Mouse (Mus musculus) CH12.LX (cell line): Measurements from ENCODE around the gene Abcf2. TPM values are rescaled to one million over a fixed set of nuclear protein-coding genes. Genes with fewer than 3 reads are reported as not detected.

ENCODE experiments used
- DNase-seq: peaks from one replicate; pipeline ENCODE4 v3.0.0-alpha.2; 2013; ENCODE audit errors: extremely low read depth
- H3K27ac ChIP-seq: 2 replicates; pipeline ENCODE4 v1.5.1; 2012; ENCODE audit warnings: low read depth, mild to moderate bottlenecking, control low read depth, moderate library complexity; ENCODE audit not compliant: insufficient read depth
- H3K27me3 ChIP-seq: replicated peaks from 2 replicates; pipeline ENCODE3; 2012; ENCODE audit warnings: inconsistent platforms
- H3K36me3 ChIP-seq, 2 experiments: replicated peaks in 1 of 2; 2 replicates each; pipeline versions ENCODE3 to v1.6.1; 2012; ENCODE audit warnings: inconsistent platforms in 1 of 2, low read length in 1 of 2, mild to moderate bottlenecking in 1 of 2, mixed read lengths in 1 of 2, moderate library complexity in 1 of 2; ENCODE audit not compliant: control insufficient read depth in 1 of 2, insufficient read depth in 1 of 2
- H3K4me1 ChIP-seq, 2 experiments: 2 replicates each; pipeline ENCODE4 v1.6.1; 2012; ENCODE audit warnings: inconsistent platforms in 1 of 2, moderate library complexity in 1 of 2; ENCODE audit not compliant: insufficient read depth in 2 of 2, control insufficient read depth in 1 of 2
- H3K4me2 ChIP-seq: 2 replicates; pipeline ENCODE4 v1.6.1; 2012; ENCODE audit warnings: low read depth, mild to moderate bottlenecking, control low read depth; ENCODE audit not compliant: poor library complexity, insufficient read depth, severe bottlenecking
- H3K4me3 ChIP-seq, 3 experiments: fragments of 150-350 bp in 1 of 3; sonication (generic) in 1 of 3; replicated peaks in 1 of 3; 2 replicates each; pipeline versions ENCODE3 to v1.5.1; 2011 to 2012; ENCODE audit warnings: low read depth in 2 of 3, low read length in 2 of 3, mild to moderate bottlenecking in 2 of 3, moderate library complexity in 2 of 3, control low read depth in 1 of 3, improper control_type of control experiment in 1 of 3, inconsistent platforms in 1 of 3, mixed read lengths in 1 of 3; ENCODE audit not compliant: poor library complexity in 1 of 3
- H3K79me2 ChIP-seq: replicated peaks from 2 replicates; pipeline ENCODE4 v1.6.1; 2012; ENCODE audit warnings: mild to moderate bottlenecking, moderate library complexity; ENCODE audit not compliant: control insufficient read depth, poor library complexity, insufficient read depth, severe bottlenecking; ENCODE audit errors: extremely low read depth
- H3K9ac ChIP-seq: 2 replicates; pipeline ENCODE4 v1.6.1; 2012; ENCODE audit warnings: low read depth, mild to moderate bottlenecking, control low read depth, moderate library complexity; ENCODE audit not compliant: insufficient read depth
- H3K9me3 ChIP-seq: replicated peaks from 2 replicates; pipeline ENCODE3; 2012; ENCODE audit warnings: low read length, inconsistent platforms, mixed read lengths
- BHLHE40 ChIP-seq: IDR thresholded peaks from 2 replicates; pipeline ENCODE4 v1.6.1; 2011; ENCODE audit warnings: mild to moderate bottlenecking, low read depth, low read length, improper control_type of control experiment
- CHD1 ChIP-seq: IDR thresholded peaks from 2 replicates; pipeline ENCODE4 v1.6.1; 2012; ENCODE audit warnings: low read depth, low read length, improper control_type of control experiment, inconsistent platforms
- CHD2 ChIP-seq: IDR thresholded peaks from 2 replicates; pipeline ENCODE4 v1.6.1; 2011; ENCODE audit warnings: low read length, improper control_type of control experiment
- CTCF ChIP-seq, 2 experiments: IDR thresholded peaks in 1 of 2; conservative IDR thresholded peaks in 1 of 2; 2 replicates each; pipeline ENCODE4 v1.5.1; 2011 to 2012; ENCODE audit warnings: low read depth in 2 of 2, low read length in 2 of 2, improper control_type of control experiment in 1 of 2, inconsistent platforms in 1 of 2, mild to moderate bottlenecking in 1 of 2, moderate library complexity in 1 of 2
- E2F4 ChIP-seq: IDR thresholded peaks from 2 replicates; pipeline ENCODE4 v1.6.1; 2011; ENCODE audit warnings: low read depth, low read length, improper control_type of control experiment; ENCODE audit not compliant: insufficient replicate concordance
- ELF1 ChIP-seq: IDR thresholded peaks from 2 replicates; pipeline ENCODE4 v1.6.1; 2014; ENCODE audit warnings: low read depth, mild to moderate bottlenecking, inconsistent platforms, low read length, improper control_type of control experiment
- EP300 ChIP-seq: IDR thresholded peaks from 2 replicates; pipeline ENCODE4 v1.6.1; 2011; ENCODE audit warnings: low read length, improper control_type of control experiment
- ETS1 ChIP-seq: conservative IDR thresholded peaks from 2 replicates; pipeline ENCODE4 v1.6.1; 2012; ENCODE audit warnings: low read depth, mild to moderate bottlenecking, inconsistent platforms, low read length, improper control_type of control experiment, moderate library complexity
- HCFC1 ChIP-seq: IDR thresholded peaks from 2 replicates; pipeline ENCODE4 v1.6.1; 2012; ENCODE audit warnings: low read depth, mild to moderate bottlenecking, inconsistent platforms, low read length, improper control_type of control experiment
- JUN ChIP-seq: IDR thresholded peaks from 2 replicates; pipeline ENCODE4 v1.6.1; 2011; ENCODE audit warnings: low read depth, mild to moderate bottlenecking, low read length, improper control_type of control experiment, moderate library complexity; ENCODE audit not compliant: insufficient read depth
- JUND ChIP-seq: conservative IDR thresholded peaks from 2 replicates; pipeline ENCODE4 v1.6.1; 2011; ENCODE audit warnings: low read depth, low read length, improper control_type of control experiment
- MAFK ChIP-seq: IDR thresholded peaks from 2 replicates; pipeline ENCODE4 v1.6.1; 2011; ENCODE audit warnings: low read length, improper control_type of control experiment; ENCODE audit not compliant: insufficient replicate concordance
- MAX ChIP-seq: IDR thresholded peaks from 2 replicates; pipeline ENCODE4 v1.6.1; 2011; ENCODE audit warnings: low read length, improper control_type of control experiment
- MAZ ChIP-seq: IDR thresholded peaks from 2 replicates; pipeline ENCODE4 v1.6.1; 2012; ENCODE audit warnings: low read depth, mild to moderate bottlenecking, inconsistent platforms, low read length, improper control_type of control experiment, moderate library complexity
- MEF2A ChIP-seq: IDR thresholded peaks from 2 replicates; pipeline ENCODE4 v1.6.1; 2014; ENCODE audit warnings: low read depth, mild to moderate bottlenecking, inconsistent platforms, low read length, improper control_type of control experiment, borderline replicate concordance
- MXI1 ChIP-seq: IDR thresholded peaks from 2 replicates; pipeline ENCODE4 v1.6.1; 2011; ENCODE audit warnings: mild to moderate bottlenecking, low read depth, low read length, improper control_type of control experiment
- POLR2A ChIP-seq: IDR thresholded peaks from 2 replicates; pipeline ENCODE4 v1.6.1; 2011; ENCODE audit warnings: low read depth, mild to moderate bottlenecking, improper control_type of control experiment, low read length
- POLR2AphosphoS2 ChIP-seq: IDR thresholded peaks from 2 replicates; pipeline ENCODE4 v1.6.1; 2011; ENCODE audit warnings: low read depth, low read length, improper control_type of control experiment
- RAD21 ChIP-seq: IDR thresholded peaks from 2 replicates; pipeline ENCODE4 v1.6.1; 2011; ENCODE audit warnings: low read depth, mild to moderate bottlenecking, low read length, improper control_type of control experiment, moderate library complexity
- RCOR1 ChIP-seq: conservative IDR thresholded peaks from 2 replicates; pipeline ENCODE4 v1.6.1; 2012; ENCODE audit warnings: low read depth, mild to moderate bottlenecking, inconsistent platforms, low read length, improper control_type of control experiment
- SIN3A ChIP-seq: IDR thresholded peaks from 2 replicates; pipeline ENCODE4 v1.6.1; 2012; ENCODE audit warnings: low read length, improper control_type of control experiment, inconsistent platforms
- SMC3 ChIP-seq: IDR thresholded peaks from 2 replicates; pipeline ENCODE4 v1.6.1; 2011; ENCODE audit warnings: low read depth, low read length, improper control_type of control experiment
- USF1 ChIP-seq: IDR thresholded peaks from 2 replicates; pipeline ENCODE4 v1.6.1; 2014; ENCODE audit warnings: low read depth, mild to moderate bottlenecking, inconsistent platforms, low read length, improper control_type of control experiment
- ZC3H11A ChIP-seq: IDR thresholded peaks from 2 replicates; pipeline ENCODE4 v1.6.1; 2012; ENCODE audit warnings: low read depth, mild to moderate bottlenecking, inconsistent platforms, low read length, improper control_type of control experiment
- ZKSCAN1 ChIP-seq: IDR thresholded peaks from 2 replicates; pipeline ENCODE4 v1.6.1; 2012; ENCODE audit warnings: low read depth, inconsistent platforms, low read length, improper control_type of control experiment, borderline replicate concordance
- ZMIZ1 ChIP-seq: IDR thresholded peaks from 2 replicates; pipeline ENCODE4 v1.6.1; 2012; ENCODE audit warnings: low read depth, mild to moderate bottlenecking, inconsistent platforms, low read length, improper control_type of control experiment
- ZNF384 ChIP-seq: IDR thresholded peaks from 2 replicates; pipeline ENCODE4 v1.6.1; 2012; ENCODE audit warnings: low read depth, low read length, improper control_type of control experiment, inconsistent platforms
- dilution Hi-C: fragments of 300-500 bp; cut with MboI; formaldehyde crosslinking; loops from 2 replicates; pipeline ENCODE4 v1.14.3; 2020; ENCODE audit warnings: low sequenced_read_pairs; ENCODE audit not compliant: extremely low pct_unique_long_range_greater_than_20kb, extremely low pct_ligation_motif_present
- in situ Hi-C: fragments of 300-500 bp; cut with MboI; formaldehyde crosslinking; loops from 3 replicates; pipeline ENCODE4 v1.14.3; 2019; ENCODE audit warnings: low sequenced_read_pairs, low pct_ligation_motif_present, low pct_unique_long_range_greater_than_20kb, mixed read lengths
- polyA plus RNA-seq: library from polyadenylated mRNA; unstranded; fragments of >175 nt; gene quantifications from 2 replicates; pipeline ENCODE4 v1.2.1, GENCODE M21; 2012; ENCODE audit warnings: low read depth; ENCODE audit not compliant: insufficient read length
- total RNA-seq, 2 experiments: library from RNA; depleted of rRNA; stranded (reverse); fragments of 300-350 nt in 1 of 2; fragments of >200 nt in 1 of 2; gene quantifications; 2 replicates each; pipeline ENCODE4 v1.2.3; 2012 to 2014

The Abcf2 gene
- total and polyA plus RNA-seq, 3 experiments, result 118 to 162 (median 162) TPM

DNA sequence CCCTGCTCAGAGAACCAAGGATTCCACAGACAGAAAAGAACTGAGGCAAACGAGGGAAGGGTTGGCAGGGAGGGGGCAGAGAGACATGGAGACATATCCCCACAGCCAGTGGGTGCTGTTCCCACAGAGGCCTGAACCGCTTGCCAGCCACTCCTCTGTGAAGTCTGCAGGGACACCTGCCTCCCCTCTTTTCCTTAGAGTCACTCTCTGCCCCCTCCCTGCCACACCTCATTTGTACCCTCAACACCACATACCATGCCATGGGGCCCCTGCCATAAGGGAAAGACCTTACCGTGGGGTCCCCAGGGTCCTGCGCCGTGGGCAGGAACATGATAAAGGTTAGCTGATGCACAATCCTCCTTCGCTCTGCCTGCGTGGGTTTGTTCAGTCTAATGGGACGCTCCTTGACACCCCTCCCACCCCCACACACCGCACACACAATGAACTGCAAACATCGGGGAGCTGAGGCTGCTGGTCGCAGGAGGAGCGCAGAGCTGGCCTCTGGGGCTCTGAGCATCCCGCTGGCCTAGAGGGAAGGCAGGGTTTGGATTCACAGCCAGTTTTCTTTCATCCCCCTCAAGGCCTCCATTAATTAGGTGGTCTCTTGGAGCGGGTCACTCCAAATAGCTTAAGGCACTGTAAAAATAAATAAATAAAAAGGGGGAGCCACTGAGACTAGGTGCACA, 28.9 kb upstream of the Abcf2 start:
- DNase-seq, result no peak
- Histone ChIP-seq H3K9me3 (peaks cover 3% of the 10 kb centered on the region), H3K4me3 (no peak overlapping the region)
- TF ChIP-seq ELF1 (no peak), JUND (no peak), CTCF (conservative IDR thresholded peaks at IDR 0.05 in 1 of 2, IDR thresholded peaks at IDR 0.05 in 1 of 2; ENCODE audit: low read depth in 2 of 2, low read length in 2 of 2) (no peak), POLR2AphosphoS2 (no peak), MAFK (no peak), RAD21 (no peak), SMC3 (no peak), ZNF384 (no peak), ZMIZ1 (no peak), RCOR1 (no peak), SIN3A (no peak), MAZ (no peak), MAX (no peak)
- TF ChIP-seq, all 38 proteins: peak for 0
- Histone ChIP-seq H3K27me3 (peaks cover 73% of the 10 kb centered on the region), H3K79me2 (no peaks in the 10 kb centered on the region), H3K4me1 (peaks cover 7 to 13% of the 10 kb centered on the region in 2 experiments; a peak in 3 of 4 replicates), H3K9ac (no peak overlapping the region), H3K27ac (no peak overlapping the region), H3K4me2 (no peak overlapping the region), H3K36me3 (no peaks in the 10 kb centered on the region)
- in situ Hi-C loops (no loop called here), dilution Hi-C loops (no loop called here)

GRCm38 (mm10) chr5:24605321-24605979, 28.2 kb upstream of the Abcf2 start:
- in situ Hi-C loops (no loop called here), dilution Hi-C loops (no loop called here)
- no peak for DNase-seq
- peaks cover 7 to 13% of the 10 kb centered on the region in 2 experiments; a peak in 3 of 4 replicates for H3K4me1 ChIP-seq
- no peak overlapping the region for H3K4me2 ChIP-seq
- H3K27me3 ChIP-seq, result peaks cover 78% of the 10 kb centered on the region
- H3K27ac ChIP-seq, result no peak overlapping the region
- no peaks in the 10 kb centered on the region for H3K36me3 ChIP-seq
- peaks cover 3% of the 10 kb centered on the region for H3K9me3 ChIP-seq
- no peak overlapping the region for H3K4me3 ChIP-seq
- no peak for TF ChIP-seq USF1
- TF ChIP-seq SIN3A, result no peak
- no peak for TF ChIP-seq ZKSCAN1
- TF ChIP-seq CHD2, result no peak
- TF ChIP-seq MAZ, result no peak
- no peak for TF ChIP-seq MEF2A
- TF ChIP-seq HCFC1, result no peak
- no peak for TF ChIP-seq ETS1
- TF ChIP-seq MXI1, result no peak
- no peak for TF ChIP-seq POLR2A
- TF ChIP-seq CTCF (conservative IDR thresholded peaks at IDR 0.05 in 1 of 2, IDR thresholded peaks at IDR 0.05 in 1 of 2; ENCODE audit: low read depth in 2 of 2, low read length in 2 of 2), result no peak
- no peak for TF ChIP-seq EP300
- no peak for TF ChIP-seq JUND
- TF ChIP-seq BHLHE40, result no peak
- TF ChIP-seq ZC3H11A, result no peak
- no peak for TF ChIP-seq POLR2AphosphoS2
- no peak for TF ChIP-seq JUN
- no peak for TF ChIP-seq CHD1
- no peak for TF ChIP-seq RCOR1
- TF ChIP-seq E2F4, result no peak
- no peak overlapping the region for H3K9ac ChIP-seq
- no peaks in the 10 kb centered on the region for H3K79me2 ChIP-seq
